Mouse (Mus musculus) frontal cortex, adult (tissue): ENCODE measurements at regions not wholly inside any gene's neighbourhood (a gene's known extent, or its start where the extent isn't known, plus 50 kb on each side); places are given as distances from the start of the nearest gene placed in this dataset.
A peak's percentile ranks its signal among the peaks of the same experiment; 100 is the strongest.

Experiments
- ATAC-seq: cut with Nextera tagmentation; 2 replicates; pipeline ENCODE4 v1.9.2; 2017; ENCODE audit warnings: mild to moderate bottlenecking, moderate library complexity, mixed read lengths; ENCODE audit not compliant: low TSS enrichment

DNA sequence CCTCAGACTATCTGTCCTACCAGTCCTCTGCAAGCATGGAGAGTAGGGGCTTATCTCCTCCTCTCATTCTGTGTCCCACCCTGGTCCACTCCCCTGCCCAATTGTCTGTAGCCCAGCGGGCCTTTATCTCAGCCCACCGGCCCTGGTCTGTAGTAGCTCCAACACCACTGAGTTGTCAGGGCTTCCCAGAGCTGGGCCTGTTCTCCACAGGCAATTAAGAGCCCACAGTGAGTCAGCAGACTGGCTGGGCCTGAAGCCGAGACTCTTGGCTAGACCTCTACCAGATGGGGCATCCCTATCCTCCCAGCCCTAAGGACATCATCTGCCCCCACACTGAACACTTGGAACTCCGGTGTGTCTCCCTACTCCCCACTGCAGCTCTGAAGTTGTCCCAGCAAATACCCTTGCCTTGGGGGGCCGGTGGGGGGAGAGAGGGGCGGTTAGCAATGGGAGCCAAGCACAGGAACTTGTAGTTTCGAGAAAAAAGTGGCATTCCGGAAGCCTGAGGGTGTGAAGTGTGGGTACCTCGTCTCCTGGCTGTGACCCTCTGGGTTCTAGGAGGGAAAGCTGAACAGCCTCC, 64.7 kb upstream of the Dlg1 start:
- ATAC-seq, result peak; percentile 47

DNA sequence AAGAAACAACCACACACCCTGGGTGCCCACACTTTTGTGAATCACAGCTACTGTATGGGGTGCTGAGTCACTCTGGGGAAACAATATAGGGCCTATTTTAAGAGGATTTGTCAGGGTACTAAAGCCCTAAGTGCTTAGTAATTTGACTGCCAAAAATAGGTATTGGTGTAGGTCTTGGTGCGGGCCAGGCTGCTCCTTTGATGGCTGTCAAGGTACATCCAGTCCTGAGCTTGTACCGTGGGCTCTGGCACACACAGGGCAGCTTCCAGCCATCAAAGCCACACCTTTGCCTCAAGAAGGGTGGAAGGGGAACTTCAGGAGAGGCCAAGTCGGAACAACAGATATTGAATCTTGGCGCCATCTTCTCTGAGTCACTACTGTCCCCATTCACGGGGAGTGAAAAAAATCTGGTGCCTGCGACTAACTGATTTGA, 64.2 kb upstream of the Dlg1 start:
- ATAC-seq, result peak; percentile 88

DNA sequence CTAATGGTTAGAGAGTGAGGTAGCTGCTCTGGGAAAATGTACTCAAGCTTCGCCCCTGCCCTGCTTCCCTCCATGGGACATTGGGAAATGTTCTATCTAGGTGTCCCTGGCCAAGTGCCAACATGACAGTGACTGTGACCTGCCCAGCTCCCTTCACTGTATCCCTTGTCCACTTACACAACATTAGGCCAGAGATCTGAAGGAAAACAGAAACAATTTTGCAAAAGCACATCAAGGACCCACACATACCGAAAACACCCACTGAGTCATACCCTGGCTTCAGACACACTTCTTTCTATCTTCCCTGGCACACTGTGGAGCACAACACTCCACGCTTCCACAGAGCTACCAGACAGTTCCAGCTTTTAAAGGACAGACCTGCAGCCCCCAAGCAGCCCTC, 62.0 kb upstream of the Dlg1 start:
- ATAC-seq, result peak; percentile 46; the same call in 1 of the 2 replicates

DNA sequence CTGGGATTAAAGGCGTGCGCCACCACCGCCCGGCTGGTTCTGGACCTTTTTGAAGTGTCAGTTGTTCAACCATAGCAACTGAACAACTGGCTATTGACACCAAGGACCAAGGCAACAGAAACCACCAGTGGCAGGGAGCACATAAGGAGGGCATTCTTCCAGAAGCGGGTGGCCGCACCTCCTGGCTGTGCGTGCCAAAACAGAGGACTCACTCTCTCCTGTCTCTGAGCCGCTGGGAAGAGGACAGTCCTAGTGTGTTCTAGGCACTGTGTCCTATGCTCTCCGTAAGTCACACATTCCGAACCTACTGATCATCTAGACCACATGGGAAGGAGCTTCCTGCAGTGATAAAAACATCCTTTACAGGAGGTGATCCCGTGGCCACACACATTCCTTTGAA, 60.1 kb upstream of the Dlg1 start:
- no peak for ATAC-seq

DNA sequence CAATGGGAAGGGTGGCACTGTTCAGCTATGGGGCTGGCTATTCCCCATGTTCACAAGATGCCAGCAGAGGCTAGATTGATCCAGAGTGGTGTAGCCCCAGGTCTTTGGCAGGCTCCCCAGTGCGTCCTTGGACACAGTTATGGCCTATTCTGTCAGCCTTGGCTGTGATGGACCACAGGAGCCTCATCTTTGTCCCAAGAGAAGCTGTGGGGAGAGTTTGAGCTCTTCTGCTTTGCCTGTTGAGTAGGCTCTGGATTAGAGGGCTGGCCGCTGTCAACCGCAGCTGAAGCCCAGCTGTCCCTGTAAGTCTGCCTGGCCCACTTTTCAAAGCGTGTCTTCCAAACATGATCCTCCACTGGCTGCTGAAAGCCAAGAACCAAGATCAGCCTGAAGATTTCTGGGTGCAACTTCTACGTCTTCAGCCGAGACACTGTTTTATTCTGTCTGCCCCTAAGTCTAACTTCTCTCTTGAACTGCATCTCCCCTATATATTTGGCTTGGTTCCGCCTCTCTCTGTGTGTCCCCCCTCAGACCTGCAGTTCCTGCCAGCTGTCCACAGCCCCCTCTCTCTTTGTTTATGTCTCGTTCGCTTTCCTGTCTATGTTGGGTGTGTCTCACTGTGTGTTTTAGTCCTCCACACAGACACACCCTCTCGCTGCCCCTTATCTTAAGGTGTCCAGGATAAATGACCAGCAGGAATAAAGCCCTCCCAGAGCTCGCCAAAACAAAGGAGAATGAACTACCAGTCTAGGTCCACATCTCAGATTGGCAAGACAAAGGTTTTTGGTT, 56.7 kb upstream of the Dlg1 start:
- no peak; the same call in 1 of the 2 replicates for ATAC-seq

DNA sequence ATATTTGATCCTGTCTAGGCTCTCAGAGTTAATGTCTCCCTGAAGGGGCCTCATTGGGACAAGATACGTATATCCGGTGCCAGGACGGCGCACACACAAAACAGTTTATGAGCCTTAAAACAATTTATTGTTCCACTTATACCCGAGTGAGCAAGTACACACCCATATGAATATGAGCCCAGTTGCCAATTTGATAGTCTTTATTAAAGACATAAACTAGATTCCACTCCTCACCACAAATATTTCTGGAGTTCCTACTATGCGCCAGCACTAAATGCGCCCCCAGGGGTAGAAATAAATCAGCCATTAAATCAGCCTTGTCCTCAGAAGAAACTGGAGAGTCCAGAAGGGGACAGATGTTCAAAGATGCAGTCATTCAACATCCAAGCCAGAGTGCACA, 54.3 kb upstream of the Dlg1 start:
- ATAC-seq, result no peak

DNA sequence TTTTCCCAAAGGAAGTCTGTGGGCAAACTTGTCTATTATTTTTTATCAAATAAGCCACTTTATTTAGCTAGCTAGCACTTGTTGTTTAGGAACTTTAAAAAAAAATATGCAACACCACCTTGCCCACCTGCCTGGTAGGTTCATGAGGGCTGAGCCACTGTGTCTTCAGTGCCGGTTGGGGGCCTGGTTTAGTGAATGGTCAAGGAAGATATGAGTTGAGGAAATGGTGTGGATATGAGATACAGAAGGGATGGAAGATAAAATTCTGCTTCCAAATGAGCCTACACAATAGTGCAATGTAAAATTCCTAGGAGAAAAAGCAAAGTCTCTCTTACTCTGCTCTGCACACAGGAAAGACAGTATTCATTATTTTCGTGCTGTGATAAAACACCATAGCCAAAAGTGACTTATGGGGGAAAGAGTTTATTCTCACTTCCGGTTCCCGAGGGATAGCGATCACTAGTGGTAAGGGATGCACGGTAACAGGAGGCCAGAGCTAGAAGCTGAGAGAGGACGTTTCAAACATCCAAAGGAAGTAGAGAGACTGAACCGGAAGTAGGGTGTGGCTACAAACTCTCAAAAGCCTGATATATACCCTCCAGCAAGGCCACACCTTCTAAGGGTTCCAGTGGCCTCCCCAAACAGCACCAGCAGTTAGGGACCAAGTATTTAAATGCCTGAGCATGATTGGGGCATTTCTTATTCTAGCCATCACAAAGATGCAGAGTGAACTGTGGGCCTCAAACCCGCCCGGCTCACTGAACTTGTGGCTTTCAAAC, 53.7 kb upstream of the Dlg1 start:
- ATAC-seq, result no peak
